Mouse (Mus musculus) MEL (cell line): Measurements from ENCODE around the gene Tulp4.

Experiments
- CTCF ChIP-seq, 3 experiments: IDR thresholded peaks in 2 of 3; conservative IDR thresholded peaks in 1 of 3; 2 replicates each; pipeline ENCODE4 v1.5.1; 2011 to 2012; ENCODE audit warnings: low read length in 3 of 3, low read depth in 2 of 3, mild to moderate bottlenecking in 2 of 3, improper control_type of control experiment in 1 of 3, inconsistent platforms in 1 of 3, mixed read lengths in 1 of 3, moderate library complexity in 1 of 3; ENCODE audit not compliant: control insufficient read depth in 1 of 3, insufficient read depth in 1 of 3, poor library complexity in 1 of 3, severe bottlenecking in 1 of 3
- MAZ ChIP-seq: IDR thresholded peaks from 2 replicates; pipeline ENCODE4 v1.6.1; 2012; ENCODE audit warnings: low read depth, mild to moderate bottlenecking, inconsistent platforms, low read length, improper control_type of control experiment

- TF ChIP-seq MAZ = no peak
- TF ChIP-seq CTCF (IDR thresholded peaks at IDR 0.05 in 2 of 3, conservative IDR thresholded peaks at IDR 0.05 in 1 of 3; ENCODE audit: control insufficient read depth in 1 of 3, insufficient read depth in 1 of 3, low read depth in 2 of 3, low read length in 3 of 3, poor library complexity in 1 of 3, severe bottlenecking in 1 of 3) = no peak
These were observed 38.6 kb upstream of the Tulp4 start for GRCm38 (mm10) chr17:6067613-6068012.
